Mouse (Mus musculus) stomach, embryonic 15.5 days (tissue): ENCODE measurements around the gene Dnm3. TPM values are rescaled to one million over a fixed set of nuclear protein-coding genes. Genes with fewer than 3 reads are reported as not detected.

Experiments used
- ATAC-seq: fragments of 200-750 bp; cut with Nextera tagmentation; 2 replicates; pipeline ENCODE4 v1.8.0; 2017; ENCODE audit warnings: low read depth, moderate number of reproducible peaks, moderate TSS enrichment; ENCODE audit not compliant: insufficient read depth, low FRiP score
- H3K27ac ChIP-seq: fragments of 300-500 bp; sonication (generic); 2 replicates; pipeline ENCODE4 v1.5.1; 2015; ENCODE audit warnings: mild to moderate bottlenecking, inconsistent platforms
- H3K27me3 ChIP-seq: fragments of 300-500 bp; sonication (generic); replicated peaks from 2 replicates; pipeline ENCODE4 v1.6.1; 2015; ENCODE audit warnings: inconsistent platforms
- H3K36me3 ChIP-seq: fragments of 300-500 bp; sonication (generic); 2 replicates; pipeline ENCODE4 v1.6.1; 2015; ENCODE audit warnings: inconsistent platforms
- H3K4me1 ChIP-seq: fragments of 300-500 bp; sonication (generic); 2 replicates; pipeline ENCODE4 v1.6.1; 2015; ENCODE audit warnings: inconsistent platforms
- H3K4me2 ChIP-seq: fragments of 300-500 bp; sonication (generic); 2 replicates; pipeline ENCODE4 v1.6.1; 2015; ENCODE audit warnings: mild to moderate bottlenecking, inconsistent platforms
- H3K4me3 ChIP-seq: fragments of 300-500 bp; sonication (generic); replicated peaks from 2 replicates; pipeline ENCODE4 v1.5.1; 2015; ENCODE audit warnings: inconsistent platforms
- H3K9ac ChIP-seq: fragments of 300-500 bp; sonication (generic); 2 replicates; pipeline ENCODE4 v1.6.1; 2015; ENCODE audit warnings: inconsistent platforms
- H3K9me3 ChIP-seq: fragments of 300-500 bp; sonication (generic); 2 replicates; pipeline ENCODE4 v1.6.1; 2016; ENCODE audit warnings: inconsistent platforms
- WGBS: fragments of 180-500 bp; shearing (Covaris S2); methylation state at CpG from one replicate; pipeline ENCODE4 v1.1.7; 2015; 5-methylcytosine and 5-hydroxymethylcytosine counted together
- polyA plus RNA-seq: library from polyadenylated mRNA; unstranded; fragments of >200 nt; fragmentation: Nextera tagmentation; extraction: Ambion mirVana; gene quantifications from 2 replicates; pipeline ENCODE4 v1.2.1, GENCODE M21; 2015

Gene Dnm3
- polyA plus RNA-seq, 1 experiment from 2014 or later = 6.0 TPM

- H3K27ac ChIP-seq = peak overlapping the region; percentile 76
- ATAC-seq = peak; percentile 49; the same call in 1 of the 2 replicates
- 49% methylated on average over 10 of the region's 10 CpGs for WGBS
- H3K9ac ChIP-seq = no peak overlapping the region
- peaks cover 23% of the 10 kb centered on the region; the same call in 1 of the 2 replicates for H3K4me1 ChIP-seq
- H3K27me3 ChIP-seq = no peaks in the 10 kb centered on the region
- no peaks in the 10 kb centered on the region for H3K36me3 ChIP-seq
- H3K4me2 ChIP-seq = no peak overlapping the region
- no peak overlapping the region for H3K4me3 ChIP-seq
- no peaks in the 10 kb centered on the region for H3K9me3 ChIP-seq
Observed at GRCm38 (mm10) chr1:162037968-162038421, 439.8 kb downstream of the Dnm3 start.

- H3K4me3 ChIP-seq = no peak overlapping the region
- WGBS = 40% methylated on average over 6 of the region's 6 CpGs
- peaks cover 23% of the 10 kb centered on the region; the same call in 1 of the 2 replicates for H3K4me1 ChIP-seq
- no peak overlapping the region for H3K4me2 ChIP-seq
- no peaks in the 10 kb centered on the region for H3K36me3 ChIP-seq
- no peaks in the 10 kb centered on the region for H3K27me3 ChIP-seq
- peak overlapping the region; percentile 76 for H3K27ac ChIP-seq
- H3K9ac ChIP-seq = no peak overlapping the region
- no peaks in the 10 kb centered on the region for H3K9me3 ChIP-seq
- ATAC-seq = no peak
Observed at GRCm38 (mm10) chr1:162037185-162037765, 440.6 kb downstream of the Dnm3 start.

GRCm38 (mm10) chr1:162036461-162036835 lies 441.4 kb downstream of the Dnm3 start:
- Histone ChIP-seq H3K9ac (no peak overlapping the region), H3K27ac (peak overlapping the region; percentile 55), H3K36me3 (no peaks in the 10 kb centered on the region), H3K4me2 (no peak overlapping the region), H3K4me1 (peaks cover 23% of the 10 kb centered on the region; the same call in 1 of the 2 replicates), H3K27me3 (no peaks in the 10 kb centered on the region), H3K9me3 (no peaks in the 10 kb centered on the region), H3K4me3 (no peak overlapping the region)
- no peak for ATAC-seq
- WGBS = 19% methylated on average over 5 of the region's 5 CpGs

DNA sequence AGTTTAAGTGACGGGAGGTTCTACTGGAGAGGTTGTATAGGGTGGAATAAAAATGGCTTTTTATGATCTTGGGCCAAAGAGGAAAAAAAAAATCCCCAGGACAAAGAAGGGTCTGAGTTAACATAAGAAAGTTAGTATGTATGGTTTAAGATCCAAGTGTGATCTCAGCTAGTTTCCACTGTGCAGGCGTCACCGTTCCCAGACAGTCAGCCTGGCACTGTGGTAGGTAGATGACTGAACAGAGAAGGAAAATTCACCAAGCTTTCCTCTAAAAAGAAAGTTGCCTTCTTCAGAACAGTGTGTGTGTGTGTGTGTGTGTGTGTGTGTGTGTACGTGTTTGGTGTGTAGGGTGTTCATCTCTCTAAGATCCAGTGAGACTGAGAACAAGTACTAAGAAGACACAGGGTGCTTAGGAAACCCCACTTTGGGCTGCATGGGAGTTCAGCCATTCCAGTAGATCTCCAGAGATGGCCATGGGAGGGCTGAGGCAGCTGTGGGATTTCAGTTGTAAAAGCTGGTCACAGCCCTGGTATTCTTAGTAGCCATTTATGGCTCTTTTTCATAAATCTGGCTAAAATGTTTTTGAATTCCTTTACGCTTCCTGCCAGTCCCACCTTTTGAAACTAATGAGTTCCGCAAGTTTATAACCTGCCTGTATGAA lies 441.9 kb downstream of the Dnm3 start:
- Histone ChIP-seq H3K4me2 (no peak overlapping the region), H3K36me3 (no peaks in the 10 kb centered on the region), H3K4me3 (no peak overlapping the region), H3K9ac (no peak overlapping the region), H3K27ac (peak overlapping the region; percentile 55), H3K27me3 (no peaks in the 10 kb centered on the region), H3K9me3 (no peaks in the 10 kb centered on the region), H3K4me1 (peaks cover 19% of the 10 kb centered on the region; the same call in 1 of the 2 replicates)
- WGBS = 63% methylated on average over 6 of the region's 6 CpGs
- no peak for ATAC-seq

DNA sequence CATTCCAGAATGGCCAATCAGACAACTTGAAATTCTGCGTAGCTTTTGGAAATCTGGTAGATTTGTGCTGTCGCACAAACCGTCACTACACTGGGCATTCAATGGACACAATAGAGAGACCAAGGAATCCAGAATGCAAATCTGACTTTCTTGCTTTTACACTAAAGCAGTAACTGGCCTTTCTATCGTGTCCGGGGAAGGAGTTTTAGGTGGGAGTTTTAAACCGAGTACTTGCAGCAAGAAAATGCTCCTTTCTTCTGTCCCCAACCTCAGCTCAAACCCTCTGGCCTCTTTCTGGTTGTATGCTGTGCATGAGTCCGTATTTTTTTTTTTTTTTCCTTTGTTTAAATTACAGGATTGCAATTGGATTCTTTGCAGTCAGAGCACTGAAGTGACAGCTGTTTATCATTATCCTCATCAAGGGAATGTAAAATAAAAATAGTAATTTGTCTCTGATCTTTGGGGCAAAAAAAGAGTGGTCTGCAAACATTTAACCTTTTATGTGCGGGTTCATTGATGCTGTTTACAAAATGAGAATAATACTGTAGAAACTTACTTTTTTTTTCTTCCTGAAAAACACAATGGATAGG lies 454.1 kb downstream of the Dnm3 start:
- Histone ChIP-seq H3K9ac (no peak overlapping the region), H3K4me1 (0 out of 2 replicates have a peak, but pooled peaks cover 5% of the 10 kb centered on the region), H3K27me3 (no peaks in the 10 kb centered on the region), H3K4me3 (no peak overlapping the region), H3K9me3 (no peaks in the 10 kb centered on the region), H3K27ac (no peak overlapping the region), H3K4me2 (no peak overlapping the region), H3K36me3 (no peaks in the 10 kb centered on the region)
- ATAC-seq = no peak
- 56% methylated on average over 8 of the region's 8 CpGs for WGBS

DNA sequence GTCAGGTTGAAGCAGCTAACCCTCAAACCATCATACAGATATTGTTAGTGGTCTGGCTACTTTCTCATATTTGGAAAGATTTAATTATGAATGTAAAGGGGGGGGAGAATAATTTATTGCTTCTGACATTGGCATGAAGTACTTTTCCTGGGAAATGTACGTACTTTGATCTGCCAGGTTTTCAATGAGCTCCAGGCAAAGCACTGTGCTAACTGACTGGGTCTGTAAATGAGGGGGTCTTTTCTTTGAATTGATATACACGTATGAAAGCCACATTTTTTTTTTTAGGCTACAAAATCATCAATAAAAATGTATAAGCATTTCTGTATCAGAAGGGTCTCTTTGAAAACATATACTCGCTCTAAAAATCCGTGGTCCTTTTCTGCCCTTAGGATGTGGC lies 457.1 kb downstream of the Dnm3 start:
- H3K27me3 ChIP-seq = no peaks in the 10 kb centered on the region
- H3K4me1 ChIP-seq = 0 out of 2 replicates have a peak, but pooled peaks cover 19% of the 10 kb centered on the region
- no peaks in the 10 kb centered on the region for H3K9me3 ChIP-seq
- peak overlapping the region; percentile 21; the same call in 1 of the 2 replicates for H3K27ac ChIP-seq
- ATAC-seq = no peak
- H3K4me3 ChIP-seq = no peak overlapping the region
- no peak overlapping the region for H3K9ac ChIP-seq
- H3K4me2 ChIP-seq = no peak overlapping the region
- WGBS = 62% methylated on average over 4 of the region's 4 CpGs
- H3K36me3 ChIP-seq = no peaks in the 10 kb centered on the region

DNA sequence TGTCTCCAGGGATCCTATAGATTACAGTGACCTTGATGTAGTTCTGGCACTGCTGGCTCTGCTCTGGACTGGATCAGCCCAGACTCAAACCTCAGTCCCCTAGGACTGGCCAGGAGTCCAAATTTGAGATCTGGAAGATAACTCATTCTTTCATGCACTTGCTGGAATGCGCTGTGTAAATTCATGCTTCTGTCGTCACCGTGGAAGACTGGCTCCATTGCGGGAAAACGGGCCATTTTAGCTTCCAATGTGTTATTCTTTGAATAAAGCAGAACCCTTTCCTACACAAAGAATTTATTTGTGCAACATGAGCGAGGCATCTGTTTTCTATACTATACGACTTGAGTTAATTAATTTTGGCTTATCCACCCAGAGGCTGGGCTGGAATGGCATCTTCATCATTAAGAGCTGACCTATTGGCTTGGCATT lies 457.5 kb downstream of the Dnm3 start:
- 0 out of 2 replicates have a peak, but pooled peaks cover 19% of the 10 kb centered on the region for H3K4me1 ChIP-seq
- H3K9ac ChIP-seq = no peak overlapping the region
- no peak overlapping the region for H3K4me2 ChIP-seq
- no peaks in the 10 kb centered on the region for H3K27me3 ChIP-seq
- H3K9me3 ChIP-seq = no peaks in the 10 kb centered on the region
- ATAC-seq = peak; percentile 52; the same call in 1 of the 2 replicates
- H3K27ac ChIP-seq = peak overlapping the region; percentile 58; the same call in 1 of the 2 replicates
- WGBS = 42% methylated on average over 7 of the region's 7 CpGs
- H3K4me3 ChIP-seq = no peak overlapping the region
- H3K36me3 ChIP-seq = no peaks in the 10 kb centered on the region

GRCm38 (mm10) chr1:162018601-162018977 lies 459.2 kb downstream of the Dnm3 start:
- ATAC-seq = no peak
- Histone ChIP-seq H3K4me2 (no peak overlapping the region), H3K27ac (peak overlapping the region; percentile 86), H3K27me3 (no peaks in the 10 kb centered on the region), H3K9me3 (no peaks in the 10 kb centered on the region), H3K36me3 (no peaks in the 10 kb centered on the region), H3K4me1 (peaks cover 23% of the 10 kb centered on the region; the same call in 1 of the 2 replicates), H3K9ac (no peak overlapping the region), H3K4me3 (no peak overlapping the region)
- 53% methylated on average over 6 of the region's 6 CpGs for WGBS

GRCm38 (mm10) chr1:162017975-162018600 lies 459.7 kb downstream of the Dnm3 start:
- Histone ChIP-seq H3K4me2 (no peak overlapping the region), H3K4me1 (peaks cover 23% of the 10 kb centered on the region; the same call in 1 of the 2 replicates)
- WGBS = 24% methylated on average over 13 of the region's 13 CpGs

GRCm38 (mm10) chr1:162016982-162017381 lies 460.9 kb downstream of the Dnm3 start:
- H3K9me3 ChIP-seq = no peaks in the 10 kb centered on the region
- H3K36me3 ChIP-seq = no peaks in the 10 kb centered on the region
- peaks cover 23% of the 10 kb centered on the region; the same call in 1 of the 2 replicates for H3K4me1 ChIP-seq
- H3K27me3 ChIP-seq = no peaks in the 10 kb centered on the region
- no peak overlapping the region for H3K9ac ChIP-seq
- ATAC-seq = no peak; the same call in 1 of the 2 replicates
- H3K4me2 ChIP-seq = no peak overlapping the region
- 16% methylated on average over 7 of the region's 7 CpGs for WGBS
- peak overlapping the region; percentile 86 for H3K27ac ChIP-seq
- no peak overlapping the region for H3K4me3 ChIP-seq

More at GRCm38 (mm10) chr1:162017975-162018600, 459.7 kb downstream of the Dnm3 start:
- H3K4me3 ChIP-seq = no peak overlapping the region
- no peaks in the 10 kb centered on the region for H3K36me3 ChIP-seq
- H3K27ac ChIP-seq = peak overlapping the region; percentile 86
- no peaks in the 10 kb centered on the region for H3K27me3 ChIP-seq
- H3K9ac ChIP-seq = no peak overlapping the region
- ATAC-seq = no peak
- H3K9me3 ChIP-seq = no peaks in the 10 kb centered on the region

DNA sequence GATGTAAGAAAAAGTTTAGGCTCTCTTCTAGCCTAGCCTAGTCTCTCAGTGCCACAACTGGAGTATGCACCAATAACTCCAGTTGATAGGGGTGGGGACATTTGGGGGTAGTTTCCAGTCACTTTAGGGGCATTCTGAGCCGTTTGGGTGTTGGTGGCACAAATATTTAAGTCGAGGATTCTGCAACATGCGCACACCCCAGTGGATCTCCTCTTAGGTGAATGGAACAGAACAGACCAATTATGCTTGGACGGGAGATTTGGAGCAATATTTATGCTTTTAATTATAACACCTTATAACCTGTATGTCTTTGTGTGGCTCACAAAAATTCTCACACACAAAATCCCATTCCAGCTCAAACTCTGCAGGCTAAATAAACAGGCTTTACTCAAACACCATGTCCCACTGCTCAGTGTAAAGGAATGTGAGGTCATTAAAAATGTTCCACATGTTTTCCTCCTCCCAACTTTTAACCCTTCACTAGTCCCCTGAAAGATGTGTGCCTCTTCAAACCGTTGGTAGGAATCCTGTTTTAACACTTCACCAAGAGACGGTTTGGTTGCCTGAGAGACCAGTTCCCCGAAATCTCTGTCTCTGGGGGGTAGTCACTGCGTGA lies 462.5 kb downstream of the Dnm3 start:
- H3K4me3 ChIP-seq = no peak overlapping the region
- H3K4me1 ChIP-seq = peaks cover 23% of the 10 kb centered on the region; the same call in 1 of the 2 replicates
- H3K4me2 ChIP-seq = no peak overlapping the region
- 35% methylated on average over 8 of the region's 8 CpGs for WGBS
- peak overlapping the region; percentile 86; the same call in 1 of the 2 replicates for H3K27ac ChIP-seq
- no peaks in the 10 kb centered on the region for H3K9me3 ChIP-seq
- ATAC-seq = no peak
- no peaks in the 10 kb centered on the region for H3K36me3 ChIP-seq
- no peak overlapping the region for H3K9ac ChIP-seq
- H3K27me3 ChIP-seq = no peaks in the 10 kb centered on the region
